Mouse (Mus musculus) midbrain, embryonic 14.5 days (tissue): Measurements from ENCODE around the gene Map6. TPM values are rescaled to one million over a fixed set of nuclear protein-coding genes. Genes with fewer than 3 reads are reported as not detected.

ENCODE experiments used
- ATAC-seq: fragments of 200-750 bp; cut with Nextera tagmentation; 2 replicates; pipeline ENCODE4 v1.8.0; 2017; ENCODE audit warnings: moderate number of reproducible peaks, moderate library complexity; ENCODE audit not compliant: low FRiP score, low TSS enrichment
- DNase-seq: peaks from one replicate; pipeline ENCODE4 v3.0.0-alpha.2; 2015
- H3K27ac ChIP-seq: fragments of 300-500 bp; sonication (generic); replicated peaks from 2 replicates; pipeline ENCODE4 v1.5.1; 2014; ENCODE audit warnings: mild to moderate bottlenecking, low read depth, low read length, moderate library complexity
- H3K27me3 ChIP-seq: fragments of 300-500 bp; sonication (generic); 2 replicates; pipeline ENCODE4 v1.6.1; 2014; ENCODE audit warnings: low read length, control low read depth, mixed read lengths; ENCODE audit not compliant: control insufficient read depth, insufficient read depth
- H3K36me3 ChIP-seq: fragments of 300-500 bp; sonication (generic); 2 replicates; pipeline ENCODE4 v1.6.1; 2014; ENCODE audit warnings: low read length, control low read depth; ENCODE audit not compliant: control insufficient read depth, insufficient read depth
- H3K4me1 ChIP-seq: fragments of 300-500 bp; sonication (generic); 2 replicates; pipeline ENCODE4 v1.6.1; 2014; ENCODE audit warnings: mild to moderate bottlenecking, antibody characterized with exemption, low read length, control low read depth; ENCODE audit not compliant: control insufficient read depth, insufficient read depth
- H3K4me2 ChIP-seq: fragments of 300-500 bp; sonication (generic); 2 replicates; pipeline ENCODE4 v1.6.1; 2014; ENCODE audit warnings: mild to moderate bottlenecking, low read length, moderate library complexity
- H3K4me3 ChIP-seq: fragments of 300-500 bp; sonication (generic); replicated peaks from 2 replicates; pipeline ENCODE4 v1.5.1; 2014; ENCODE audit warnings: low read depth, low read length
- H3K9ac ChIP-seq: fragments of 300-500 bp; sonication (generic); replicated peaks from 2 replicates; pipeline ENCODE4 v1.6.1; 2014; ENCODE audit warnings: mild to moderate bottlenecking, low read length, moderate library complexity
- H3K9me3 ChIP-seq: fragments of 300-500 bp; sonication (generic); 2 replicates; pipeline ENCODE4 v1.6.1; 2016; ENCODE audit warnings: low read length, control low read depth, mixed read lengths; ENCODE audit not compliant: control insufficient read depth
- WGBS: fragments of 180-500 bp; shearing (Covaris S2); extraction: QIAGEN DNeasy Blood & Tissue Kit; methylation state at CpG from one replicate; pipeline ENCODE4 v1.1.7; 2014; 5-methylcytosine and 5-hydroxymethylcytosine counted together
- polyA plus RNA-seq: library from polyadenylated mRNA; unstranded; fragments of >200 nt; fragmentation: Nextera tagmentation; extraction: Ambion mirVana; gene quantifications from 2 replicates; pipeline ENCODE4 v1.2.1, GENCODE M21; 2014

The Map6 gene
- polyA plus RNA-seq, 1 experiment from 2014 or later, result 102 TPM

GRCm38 (mm10) chr7:99232571-99232970, 34.7 kb upstream of the Map6 start:
- Histone ChIP-seq H3K4me3 (no peak overlapping the region), H3K4me1 (peaks cover 7% of the 10 kb centered on the region; the same call in 1 of the 2 replicates), H3K9ac (no peak overlapping the region), H3K27me3 (no peaks in the 10 kb centered on the region), H3K4me2 (no peak overlapping the region), H3K36me3 (no peaks in the 10 kb centered on the region), H3K27ac (no peak overlapping the region), H3K9me3 (no peaks in the 10 kb centered on the region)
- DNase-seq (no peak), ATAC-seq (no peak)
- WGBS, result 66% methylated on average over 6 of the region's 6 CpGs

- H3K4me1 ChIP-seq, result peaks cover 7% of the 10 kb centered on the region; the same call in 1 of the 2 replicates
- H3K36me3 ChIP-seq, result no peaks in the 10 kb centered on the region
- H3K4me3 ChIP-seq, result no peak overlapping the region
- DNase-seq (no peak), ATAC-seq (no peak)
- WGBS, result 36% methylated on average over 2 of the region's 2 CpGs
- H3K27ac ChIP-seq, result no peak overlapping the region
- H3K27me3 ChIP-seq, result no peaks in the 10 kb centered on the region
- H3K9ac ChIP-seq, result no peak overlapping the region
- H3K4me2 ChIP-seq, result no peak overlapping the region
- no peaks in the 10 kb centered on the region for H3K9me3 ChIP-seq
Observed at GRCm38 (mm10) chr7:99234916-99235315, 32.3 kb upstream of the Map6 start.

- Histone ChIP-seq H3K4me3 (no peak overlapping the region), H3K4me2 (no peak overlapping the region), H3K36me3 (no peaks in the 10 kb centered on the region), H3K4me1 (peaks cover 7% of the 10 kb centered on the region; the same call in 1 of the 2 replicates), H3K9me3 (no peaks in the 10 kb centered on the region), H3K27me3 (no peaks in the 10 kb centered on the region), H3K27ac (no peak overlapping the region), H3K9ac (no peak overlapping the region)
- 76% methylated on average over 2 of the region's 2 CpGs for WGBS
- ATAC-seq (no peak), DNase-seq (no peak)
Observed at GRCm38 (mm10) chr7:99235657-99236056, 31.6 kb upstream of the Map6 start.

- Histone ChIP-seq H3K4me2 (no peak overlapping the region), H3K4me1 (peaks cover 7% of the 10 kb centered on the region; the same call in 1 of the 2 replicates), H3K27me3 (no peaks in the 10 kb centered on the region), H3K36me3 (no peaks in the 10 kb centered on the region), H3K4me3 (no peak overlapping the region), H3K9ac (no peak overlapping the region), H3K9me3 (no peaks in the 10 kb centered on the region), H3K27ac (no peak overlapping the region)
- WGBS, result 22% methylated on average over 8 of the region's 8 CpGs
- DNase-seq (peak; percentile 59), ATAC-seq (no peak)
Observed at GRCm38 (mm10) chr7:99236888-99237660, 30.2 kb upstream of the Map6 start.

DNA sequence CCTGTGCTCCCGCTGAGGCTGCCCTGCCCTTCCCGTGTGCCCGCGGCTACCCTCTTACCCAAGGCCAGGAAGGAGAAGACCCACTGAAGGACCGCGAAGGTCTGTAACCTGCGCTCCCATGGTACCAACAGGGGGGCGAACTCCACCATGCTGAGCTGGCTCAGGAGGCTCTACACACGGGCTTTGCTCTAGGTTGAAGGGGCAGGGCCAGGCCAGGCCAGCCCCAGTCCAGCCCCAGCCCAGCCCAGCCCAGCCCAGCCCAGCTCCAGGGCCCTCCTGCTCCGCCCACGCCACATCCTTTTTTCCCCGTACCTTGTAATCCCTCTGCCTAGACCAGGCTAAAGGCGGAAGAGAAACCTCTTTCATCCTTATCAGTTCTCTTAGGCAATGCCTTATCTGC, 28.8 kb upstream of the Map6 start, which contains the start of gene Mogat2:
Gene Mogat2, minus strand, starts transcription at position 203 of the 400 bp plus-strand sequence.
- Histone ChIP-seq H3K4me1 (peaks cover 7% of the 10 kb centered on the region; the same call in 1 of the 2 replicates), H3K9me3 (no peaks in the 10 kb centered on the region), H3K4me2 (peak within 1 kb of the TSS; percentile 19; the same call in 1 of the 2 replicates), H3K36me3 (no peaks in the 10 kb centered on the region), H3K27ac (no peak within 1 kb of the TSS), H3K9ac (no peak within 1 kb of the TSS), H3K4me3 (no peak within 1 kb of the TSS), H3K27me3 (no peaks in the 10 kb centered on the region)
- 8% methylated on average over 13 of the region's 13 CpGs for WGBS
- DNase-seq (no peak), ATAC-seq (no peak)

GRCm38 (mm10) chr7:99242097-99242496, 25.1 kb upstream of the Map6 start:
- Histone ChIP-seq H3K4me3 (no peak overlapping the region), H3K36me3 (no peaks in the 10 kb centered on the region), H3K9me3 (no peaks in the 10 kb centered on the region), H3K27me3 (no peaks in the 10 kb centered on the region), H3K27ac (no peak overlapping the region), H3K4me2 (no peak overlapping the region), H3K4me1 (peaks cover 5% of the 10 kb centered on the region; the same call in 1 of the 2 replicates), H3K9ac (no peak overlapping the region)
- DNase-seq (no peak), ATAC-seq (no peak)
- WGBS, result 97% methylated on average over 11 of the region's 11 CpGs

GRCm38 (mm10) chr7:99248157-99248742, 19.0 kb upstream of the Map6 start:
- Histone ChIP-seq H3K4me3 (no peak overlapping the region), H3K36me3 (no peaks in the 10 kb centered on the region), H3K27me3 (no peaks in the 10 kb centered on the region; the same call in 1 of the 2 replicates), H3K9me3 (no peaks in the 10 kb centered on the region), H3K4me1 (no peaks in the 10 kb centered on the region), H3K27ac (no peak overlapping the region), H3K4me2 (no peak overlapping the region), H3K9ac (no peak overlapping the region)
- no peak for ATAC-seq
- 50% methylated on average over 5 of the region's 5 CpGs for WGBS
- no peak for DNase-seq

DNA sequence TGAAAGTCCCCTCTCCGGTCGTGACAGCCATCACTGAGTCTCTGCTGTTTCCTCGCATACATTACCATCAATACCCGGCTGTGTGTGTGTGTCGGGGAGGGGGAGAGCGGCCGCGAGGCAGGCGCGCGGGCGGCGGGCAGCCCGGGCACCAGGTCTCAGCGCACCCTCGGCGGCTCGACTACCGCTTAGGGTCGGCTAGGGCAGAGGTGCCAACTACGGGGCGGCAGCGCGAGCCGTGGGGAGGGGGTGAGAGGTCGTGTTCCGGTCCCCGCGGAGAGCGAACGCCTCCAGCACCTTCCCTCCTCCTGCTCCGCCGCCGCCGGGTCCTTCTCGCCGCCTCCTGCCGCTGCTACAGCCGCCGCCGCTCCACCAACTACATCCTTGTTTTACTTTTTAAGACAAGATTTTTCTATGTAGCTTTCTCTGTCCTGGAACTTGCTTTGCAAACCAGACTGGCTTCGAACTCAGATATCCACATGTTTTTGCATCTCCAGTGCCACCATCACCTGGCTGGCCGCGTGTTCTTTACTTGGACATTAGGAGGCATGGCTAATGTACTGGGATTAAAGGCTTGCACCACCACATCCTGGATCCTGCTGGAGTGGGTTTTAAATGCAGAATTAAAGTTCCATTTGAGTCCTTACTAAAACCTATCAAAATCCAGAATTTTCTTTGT, 18.2 kb upstream of the Map6 start:
- H3K9ac ChIP-seq, result peak overlapping the region; percentile 31; the same call in 1 of the 2 replicates
- no peaks in the 10 kb centered on the region for H3K4me1 ChIP-seq
- DNase-seq (peak; percentile 39), ATAC-seq (peak; percentile 31; the same call in 1 of the 2 replicates)
- H3K27ac ChIP-seq, result no peak overlapping the region
- under 1% methylated on average over 30 of the region's 44 CpGs for WGBS
- H3K4me2 ChIP-seq, result peak overlapping the region; percentile 60
- no peaks in the 10 kb centered on the region; the same call in 1 of the 2 replicates for H3K27me3 ChIP-seq
- H3K36me3 ChIP-seq, result no peaks in the 10 kb centered on the region
- H3K4me3 ChIP-seq, result peak overlapping the region; percentile 34
- no peaks in the 10 kb centered on the region for H3K9me3 ChIP-seq
